Mouse (Mus musculus): ENCODE measurements around the gene Zfp296. TPM values are rescaled to one million over a fixed set of nuclear protein-coding genes. Genes with fewer than 3 reads are reported as not detected.

The Zfp296 gene
- polyA plus RNA-seq, 1 experiment from 2014 or later = 2.6 TPM

GRCm38 (mm10) chr7:19551634-19552033 lies 25.5 kb upstream of the Zfp296 start:
- Histone ChIP-seq H3K4me3 (replicated peaks) (no peak overlapping the region), H3K27ac (0 out of 2 replicates have a peak overlapping the region, but pooled peaks have one; percentile 5), H3K4me1 (peaks cover 30% of the 10 kb centered on the region; the same call in 1 of the 2 replicates), H3K36me3 (peaks cover 24% of the 10 kb centered on the region), H3K27me3 (replicated peaks) (no peaks in the 10 kb centered on the region), H3K9ac (no peak overlapping the region), H3K4me2 (no peak overlapping the region), H3K9me3 (no peaks in the 10 kb centered on the region)
- 78% methylated on average over 5 of the region's 5 CpGs for WGBS
- ATAC-seq (ENCODE audit: insufficient read depth, low FRiP score, low read depth) = no peak

- Histone ChIP-seq H3K27me3 (replicated peaks) (no peaks in the 10 kb centered on the region), H3K4me2 (no peak overlapping the region), H3K27ac (no peak overlapping the region), H3K9ac (no peak overlapping the region), H3K4me3 (replicated peaks) (no peak overlapping the region), H3K9me3 (no peaks in the 10 kb centered on the region), H3K36me3 (peaks cover 24% of the 10 kb centered on the region), H3K4me1 (peaks cover 26% of the 10 kb centered on the region)
- peak; percentile 82; the same call in 1 of the 2 replicates for ATAC-seq (ENCODE audit: insufficient read depth, low FRiP score, low read depth)
- WGBS = 39% methylated on average over 2 of the region's 2 CpGs
Measured at GRCm38 (mm10) chr7:19552443-19552842, 24.6 kb upstream of the Zfp296 start.

GRCm38 (mm10) chr7:19554168-19554567 lies 22.9 kb upstream of the Zfp296 start:
- H3K27me3 ChIP-seq (replicated peaks) = no peaks in the 10 kb centered on the region
- no peak for ATAC-seq (ENCODE audit: insufficient read depth, low FRiP score, low read depth)
- H3K36me3 ChIP-seq = peaks cover 23% of the 10 kb centered on the region
- H3K9ac ChIP-seq = no peak overlapping the region
- H3K4me3 ChIP-seq (replicated peaks) = no peak overlapping the region
- peaks cover 31% of the 10 kb centered on the region for H3K4me1 ChIP-seq
- 92% methylated on average over 1 of the region's 1 CpGs for WGBS
- no peak overlapping the region for H3K4me2 ChIP-seq
- no peaks in the 10 kb centered on the region for H3K9me3 ChIP-seq
- no peak overlapping the region for H3K27ac ChIP-seq

GRCm38 (mm10) chr7:19557086-19557485 lies 20.0 kb upstream of the Zfp296 start:
- ATAC-seq (ENCODE audit: insufficient read depth, low FRiP score, low read depth) = no peak
- WGBS = 88% methylated on average over 2 of the region's 2 CpGs
- no peaks in the 10 kb centered on the region for H3K27me3 ChIP-seq (replicated peaks)
- H3K9me3 ChIP-seq = no peaks in the 10 kb centered on the region
- H3K4me1 ChIP-seq = peaks cover 38% of the 10 kb centered on the region
- no peak overlapping the region for H3K4me2 ChIP-seq
- peaks cover 20% of the 10 kb centered on the region for H3K36me3 ChIP-seq
- no peak overlapping the region for H3K9ac ChIP-seq
- H3K27ac ChIP-seq = no peak overlapping the region
- H3K4me3 ChIP-seq (replicated peaks) = no peak overlapping the region

- H3K9ac ChIP-seq = 0 out of 2 replicates have a peak overlapping the region, but pooled peaks have one; percentile 0
- H3K4me2 ChIP-seq = peak overlapping the region; percentile 23; the same call in 1 of the 2 replicates
- WGBS = 83% methylated on average over 6 of the region's 6 CpGs
- H3K9me3 ChIP-seq = no peaks in the 10 kb centered on the region
- H3K36me3 ChIP-seq = peaks cover 18% of the 10 kb centered on the region
- ATAC-seq (ENCODE audit: insufficient read depth, low FRiP score, low read depth) = no peak
- H3K4me3 ChIP-seq (replicated peaks) = no peak overlapping the region
- peak overlapping the region; percentile 36 for H3K27ac ChIP-seq
- peaks cover 40% of the 10 kb centered on the region for H3K4me1 ChIP-seq
- no peaks in the 10 kb centered on the region for H3K27me3 ChIP-seq (replicated peaks)
Measured at GRCm38 (mm10) chr7:19557982-19558900, 18.8 kb upstream of the Zfp296 start.

GRCm38 (mm10) chr7:19558965-19559364 lies 18.1 kb upstream of the Zfp296 start:
- Histone ChIP-seq H3K9me3 (no peaks in the 10 kb centered on the region), H3K4me1 (peaks cover 38% of the 10 kb centered on the region), H3K36me3 (peaks cover 11% of the 10 kb centered on the region), H3K9ac (0 out of 2 replicates have a peak overlapping the region, but pooled peaks have one; percentile 0), H3K27me3 (replicated peaks) (no peaks in the 10 kb centered on the region), H3K4me2 (peak overlapping the region; percentile 23), H3K4me3 (replicated peaks) (no peak overlapping the region), H3K27ac (peak overlapping the region; percentile 36)
- WGBS = 41% methylated on average over 2 of the region's 2 CpGs
- no peak for ATAC-seq (ENCODE audit: insufficient read depth, low FRiP score, low read depth)

- 23% methylated on average over 11 of the region's 11 CpGs for WGBS
- Histone ChIP-seq H3K9me3 (no peaks in the 10 kb centered on the region), H3K27ac (peak overlapping the region; percentile 91; the same call in 1 of the 2 replicates), H3K4me3 (replicated peaks) (peak overlapping the region; percentile 81), H3K36me3 (peaks cover 16% of the 10 kb centered on the region), H3K4me2 (peak overlapping the region; percentile 82), H3K27me3 (replicated peaks) (no peaks in the 10 kb centered on the region), H3K4me1 (peaks cover 35% of the 10 kb centered on the region), H3K9ac (peak overlapping the region; percentile 89; the same call in 1 of the 2 replicates)
- ATAC-seq (ENCODE audit: insufficient read depth, low FRiP score, low read depth) = no peak
Measured at GRCm38 (mm10) chr7:19560491-19561260, 16.4 kb upstream of the Zfp296 start.

GRCm38 (mm10) chr7:19561431-19561764 lies 15.7 kb upstream of the Zfp296 start:
- H3K9ac ChIP-seq = peak overlapping the region; percentile 89
- peak overlapping the region; percentile 91 for H3K27ac ChIP-seq
- no peaks in the 10 kb centered on the region for H3K9me3 ChIP-seq
- peaks cover 19% of the 10 kb centered on the region for H3K36me3 ChIP-seq
- H3K27me3 ChIP-seq (replicated peaks) = no peaks in the 10 kb centered on the region
- peak overlapping the region; percentile 82 for H3K4me2 ChIP-seq
- H3K4me1 ChIP-seq = peaks cover 35% of the 10 kb centered on the region
- peak overlapping the region; percentile 81 for H3K4me3 ChIP-seq (replicated peaks)
- no peak for ATAC-seq (ENCODE audit: insufficient read depth, low FRiP score, low read depth)
- WGBS = 1% methylated on average over 11 of the region's 11 CpGs

- no peaks in the 10 kb centered on the region for H3K27me3 ChIP-seq (replicated peaks)
- no peaks in the 10 kb centered on the region for H3K9me3 ChIP-seq
- H3K27ac ChIP-seq = peak overlapping the region; percentile 91
- under 1% methylated on average over 102 of the region's 102 CpGs for WGBS
- H3K36me3 ChIP-seq = peaks cover 19% of the 10 kb centered on the region
- peak; percentile 85 for ATAC-seq (ENCODE audit: insufficient read depth, low FRiP score, low read depth)
- peak overlapping the region; percentile 89 for H3K9ac ChIP-seq
- H3K4me2 ChIP-seq = peak overlapping the region; percentile 82
- H3K4me1 ChIP-seq = peaks cover 35% of the 10 kb centered on the region
- H3K4me3 ChIP-seq (replicated peaks) = peak overlapping the region; percentile 81
Measured at GRCm38 (mm10) chr7:19561765-19562642, 15.1 kb upstream of the Zfp296 start.

GRCm38 (mm10) chr7:19562643-19563410 lies 14.3 kb upstream of the Zfp296 start, which contains the start of gene Ppp1r37:
Gene Ppp1r37 (minus strand): TSS chr7:19563076.
- Histone ChIP-seq H3K9me3 (no peaks in the 10 kb centered on the region), H3K36me3 (peaks cover 19% of the 10 kb centered on the region), H3K4me1 (peaks cover 32% of the 10 kb centered on the region), H3K9ac (peak within 1 kb of the TSS; percentile 89), H3K27ac (peak within 1 kb of the TSS; percentile 91), H3K4me3 (replicated peaks) (peak within 1 kb of the TSS; percentile 81), H3K4me2 (peak within 1 kb of the TSS; percentile 82), H3K27me3 (replicated peaks) (no peaks in the 10 kb centered on the region)
- no peak for ATAC-seq (ENCODE audit: insufficient read depth, low FRiP score, low read depth)
- 4% methylated on average over 19 of the region's 19 CpGs for WGBS

Measured in stomach, embryonic 15.5 days (tissue).